Mouse (Mus musculus): ENCODE results near the gene Rab29. TPM values are rescaled to one million over a fixed set of nuclear protein-coding genes. Genes with fewer than 3 reads are reported as not detected.

The Rab29 gene
- polyA plus RNA-seq, 1 experiment from 2014 or later = 7.0 TPM

DNA sequence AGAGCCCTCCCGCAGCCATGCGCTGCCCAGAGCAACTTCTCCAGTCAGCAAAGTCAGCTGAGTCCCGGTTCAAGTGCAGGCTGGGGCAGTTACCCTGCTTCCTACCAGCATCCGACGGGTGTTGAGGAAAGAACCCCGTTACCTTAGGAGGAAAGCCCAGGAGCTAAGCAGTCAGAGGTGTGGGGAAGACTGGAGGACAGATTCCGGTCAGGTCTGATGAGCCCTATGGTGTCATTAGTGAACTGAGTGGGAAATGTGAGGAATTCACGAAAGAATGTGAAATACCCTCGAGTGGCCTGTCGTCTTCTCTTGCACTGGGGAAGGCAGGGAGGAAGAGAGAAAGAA is 894 bp downstream of the Rab29 start:
- Histone ChIP-seq H3K36me3 (replicated peaks) (no peaks in the 10 kb centered on the region), H3K4me1 (peaks cover 7% of the 10 kb centered on the region), H3K27me3 (replicated peaks) (no peaks in the 10 kb centered on the region; the same call in 1 of the 2 replicates), H3K4me3 (peak overlapping the region; percentile 61), H3K9ac (peak overlapping the region; percentile 42; the same call in 1 of the 2 replicates), H3K9me3 (no peaks in the 10 kb centered on the region), H3K4me2 (peak overlapping the region; percentile 86), H3K27ac (no peak overlapping the region)
- 30% methylated on average over 10 of the region's 10 CpGs for WGBS
- 0 out of 2 replicates have a peak, but pooled peaks have one; percentile 12 for ATAC-seq (replicated peaks)

DNA sequence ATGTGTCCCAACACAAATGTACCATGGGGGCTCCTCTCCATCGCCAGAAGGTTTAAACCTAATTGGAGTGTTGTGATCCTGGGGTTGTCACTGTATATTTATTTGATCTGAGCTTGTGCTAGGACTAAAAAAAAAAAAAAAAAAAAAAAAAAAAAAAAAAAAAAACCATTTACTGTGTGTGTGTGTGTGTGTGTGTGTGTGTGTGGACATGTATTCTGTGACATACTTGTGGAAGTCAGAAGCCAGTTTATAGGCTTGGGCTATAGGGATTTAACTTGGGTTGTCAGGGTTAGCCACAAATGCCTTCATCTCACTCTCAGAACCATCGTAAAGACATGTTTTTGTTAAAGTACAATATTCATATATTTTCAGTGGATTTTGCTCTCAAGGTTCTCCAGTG is 2.5 kb downstream of the Rab29 start:
- Histone ChIP-seq H3K4me3 (no peak overlapping the region), H3K9ac (no peak overlapping the region)

DNA sequence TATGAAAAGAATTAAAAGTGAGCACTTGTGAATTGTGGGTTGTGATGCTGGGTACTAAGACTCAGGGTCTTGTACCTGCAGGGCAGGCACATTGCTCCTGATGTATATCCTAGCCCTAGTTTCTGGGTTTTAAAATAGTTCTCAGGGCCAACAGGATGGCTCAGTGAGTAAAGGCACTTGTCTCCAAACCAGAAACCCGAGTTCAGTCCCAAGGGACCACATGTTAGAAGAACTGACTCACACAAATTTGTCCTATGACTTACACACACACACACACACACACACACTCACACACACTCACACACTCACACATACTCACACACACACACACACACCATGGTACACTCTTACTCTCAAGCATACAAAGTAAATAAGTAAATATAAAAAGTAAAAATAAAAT is 5.8 kb downstream of the Rab29 start:
- Histone ChIP-seq H3K4me3 (no peak overlapping the region), H3K36me3 (replicated peaks) (no peaks in the 10 kb centered on the region), H3K9me3 (no peaks in the 10 kb centered on the region), H3K27me3 (replicated peaks) (no peaks in the 10 kb centered on the region; the same call in 1 of the 2 replicates), H3K4me2 (no peak overlapping the region), H3K9ac (no peak overlapping the region), H3K27ac (no peak overlapping the region), H3K4me1 (peaks cover under 1% of the 10 kb centered on the region; the same call in 1 of the 2 replicates)
- ATAC-seq (replicated peaks) = no peak
- 75% methylated on average over 1 of the region's 1 CpGs for WGBS

More for the DNA sequence above, 2.5 kb downstream of the Rab29 start:
- no peak for ATAC-seq (replicated peaks)
- Histone ChIP-seq H3K27me3 (replicated peaks) (no peaks in the 10 kb centered on the region; the same call in 1 of the 2 replicates), H3K27ac (no peak overlapping the region), H3K4me1 (peaks cover 7% of the 10 kb centered on the region), H3K4me2 (no peak overlapping the region), H3K36me3 (replicated peaks) (no peaks in the 10 kb centered on the region), H3K9me3 (no peaks in the 10 kb centered on the region)
- WGBS = 82% methylated on average over 2 of the region's 2 CpGs

DNA sequence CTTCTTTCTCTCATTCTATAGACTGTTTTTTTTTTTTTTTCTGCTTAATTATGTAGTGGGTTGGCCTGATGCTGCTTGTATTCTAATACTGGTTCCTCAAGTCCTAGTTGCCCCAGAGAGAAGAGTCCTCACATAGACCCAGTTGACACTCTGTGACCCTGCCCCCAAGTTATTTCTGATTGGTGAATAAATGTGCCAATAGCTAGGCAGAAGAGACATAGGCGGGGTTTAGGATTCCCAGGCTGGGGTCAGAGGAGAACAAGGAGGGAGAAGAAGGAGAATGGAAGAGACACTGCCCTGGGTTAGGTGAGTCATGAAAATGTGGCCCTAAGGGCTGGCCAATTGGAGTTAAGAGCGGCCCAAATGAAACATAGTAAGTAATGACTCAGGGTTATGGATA is 12.8 kb downstream of the Rab29 start:
- Histone ChIP-seq H3K4me1 (no peaks in the 10 kb centered on the region), H3K4me3 (no peak overlapping the region), H3K27ac (no peak overlapping the region), H3K4me2 (no peak overlapping the region), H3K9me3 (no peaks in the 10 kb centered on the region), H3K27me3 (replicated peaks) (no peaks in the 10 kb centered on the region), H3K9ac (no peak overlapping the region), H3K36me3 (replicated peaks) (no peaks in the 10 kb centered on the region)
- 77% methylated on average over 2 of the region's 2 CpGs for WGBS
- no peak for ATAC-seq (replicated peaks)

DNA sequence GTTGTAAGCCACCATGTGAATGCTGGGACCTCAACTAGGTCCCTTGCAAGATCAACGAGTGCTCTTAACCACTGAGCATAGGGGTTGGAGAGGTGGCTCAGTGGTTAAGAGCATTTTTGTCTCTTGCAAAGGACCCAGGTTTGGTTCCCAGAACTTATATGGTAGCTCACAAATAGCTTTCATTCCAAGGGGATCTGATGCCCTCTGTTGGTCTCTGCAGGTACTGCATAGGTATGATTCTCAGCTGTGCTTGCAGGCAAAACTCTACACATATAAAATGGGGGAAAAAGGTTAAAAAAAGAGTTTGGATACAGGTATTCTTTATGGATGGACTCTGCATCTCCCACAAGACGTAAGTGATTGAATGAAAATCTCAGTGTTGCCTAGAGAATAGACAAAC is 15.8 kb downstream of the Rab29 start:
- H3K36me3 ChIP-seq (replicated peaks) = no peaks in the 10 kb centered on the region
- no peak overlapping the region for H3K9ac ChIP-seq
- no peak for ATAC-seq (replicated peaks)
- no peaks in the 10 kb centered on the region for H3K9me3 ChIP-seq
- WGBS = 69% methylated on average over 2 of the region's 2 CpGs
- H3K4me2 ChIP-seq = no peak overlapping the region
- H3K27ac ChIP-seq = no peak overlapping the region
- H3K27me3 ChIP-seq (replicated peaks) = no peaks in the 10 kb centered on the region
- H3K4me3 ChIP-seq = no peak overlapping the region
- H3K4me1 ChIP-seq = no peaks in the 10 kb centered on the region

DNA sequence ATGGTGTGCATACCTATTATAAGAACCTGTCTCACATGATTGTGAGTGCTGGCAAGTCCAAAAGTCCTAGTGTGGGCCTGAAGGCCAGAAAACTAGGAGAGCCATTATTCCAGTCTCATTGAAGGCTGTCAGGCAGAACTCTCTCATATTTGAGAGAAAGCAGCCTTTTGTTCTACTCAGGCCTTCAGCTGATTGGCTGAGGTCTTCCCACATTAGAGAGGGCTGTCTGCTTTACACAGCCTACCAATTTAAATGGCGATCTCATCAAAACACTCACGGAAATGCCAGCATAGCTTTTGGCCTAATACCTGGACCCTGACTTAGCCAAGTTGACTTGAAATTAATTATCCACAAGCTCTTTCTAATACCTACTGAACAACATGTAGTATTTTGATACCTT is 19.1 kb downstream of the Rab29 start:
- no peak overlapping the region for H3K27ac ChIP-seq
- no peak overlapping the region for H3K9ac ChIP-seq
- H3K36me3 ChIP-seq (replicated peaks) = no peaks in the 10 kb centered on the region
- H3K4me2 ChIP-seq = no peak overlapping the region
- WGBS = 69% methylated on average over 2 of the region's 2 CpGs
- no peak for ATAC-seq (replicated peaks)
- H3K4me1 ChIP-seq = no peaks in the 10 kb centered on the region
- no peaks in the 10 kb centered on the region for H3K9me3 ChIP-seq
- no peaks in the 10 kb centered on the region for H3K27me3 ChIP-seq (replicated peaks)
- no peak overlapping the region for H3K4me3 ChIP-seq

DNA sequence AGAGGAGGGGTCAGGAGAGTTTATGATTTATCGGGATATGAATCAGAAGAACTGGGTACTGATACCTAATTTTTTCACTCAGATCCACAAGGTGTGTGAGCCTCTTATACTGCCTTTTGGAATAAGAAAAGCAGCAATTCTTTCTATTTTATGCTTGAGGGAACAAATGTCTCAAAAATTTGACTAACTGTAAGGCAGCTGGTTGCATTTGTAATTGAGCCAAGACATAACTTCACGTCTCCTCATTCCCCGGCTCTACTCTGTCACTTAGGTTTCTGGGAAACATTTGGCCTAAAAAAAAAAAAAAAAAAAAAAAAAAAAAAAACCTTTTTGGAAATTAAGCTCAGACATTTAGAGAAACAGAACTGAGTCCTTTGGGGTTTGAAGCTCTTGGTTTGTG is 19.6 kb downstream of the Rab29 start:
- Histone ChIP-seq H3K27ac (no peak overlapping the region), H3K4me1 (no peaks in the 10 kb centered on the region), H3K27me3 (replicated peaks) (no peaks in the 10 kb centered on the region), H3K36me3 (replicated peaks) (no peaks in the 10 kb centered on the region), H3K4me3 (no peak overlapping the region), H3K4me2 (no peak overlapping the region), H3K9ac (no peak overlapping the region), H3K9me3 (no peaks in the 10 kb centered on the region)
- WGBS = 82% methylated on average over 3 of the region's 3 CpGs
- no peak for ATAC-seq (replicated peaks)

DNA sequence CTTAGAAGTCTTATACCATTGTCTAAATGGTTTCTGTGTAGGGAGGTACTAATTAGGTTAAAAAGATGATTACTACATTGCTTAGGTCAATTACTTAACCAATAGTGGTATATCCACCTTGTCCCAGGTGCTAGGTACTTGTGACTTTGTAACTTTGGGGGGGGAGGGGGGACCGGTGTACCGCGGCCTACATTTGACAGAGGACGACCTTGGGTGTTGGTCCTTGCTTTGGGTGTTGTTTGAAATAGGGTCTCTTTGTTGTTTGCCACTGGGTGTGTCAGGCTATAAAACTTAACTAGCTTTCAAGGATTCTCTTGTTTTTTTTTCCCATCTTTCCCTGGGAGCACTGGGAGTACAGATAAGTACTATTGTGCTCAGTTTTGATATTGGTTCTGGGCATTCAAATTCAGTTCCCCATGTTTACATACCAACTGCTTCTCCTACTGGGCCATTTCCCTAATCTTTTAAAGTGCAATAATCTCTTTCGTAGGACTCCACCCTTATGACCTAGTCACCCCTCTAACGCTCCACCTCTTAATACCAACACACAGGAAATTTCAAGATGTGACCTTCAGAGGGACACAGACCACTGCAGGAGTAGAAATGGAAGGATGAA is 23.1 kb downstream of the Rab29 start:
- H3K27ac ChIP-seq = no peak overlapping the region
- H3K4me3 ChIP-seq = no peak overlapping the region
- H3K4me2 ChIP-seq = no peak overlapping the region
- no peaks in the 10 kb centered on the region for H3K4me1 ChIP-seq
- H3K36me3 ChIP-seq (replicated peaks) = no peaks in the 10 kb centered on the region
- WGBS = 78% methylated on average over 6 of the region's 6 CpGs
- no peak overlapping the region for H3K9ac ChIP-seq
- H3K9me3 ChIP-seq = no peaks in the 10 kb centered on the region
- no peaks in the 10 kb centered on the region for H3K27me3 ChIP-seq (replicated peaks)
- ATAC-seq (replicated peaks) = no peak

DNA sequence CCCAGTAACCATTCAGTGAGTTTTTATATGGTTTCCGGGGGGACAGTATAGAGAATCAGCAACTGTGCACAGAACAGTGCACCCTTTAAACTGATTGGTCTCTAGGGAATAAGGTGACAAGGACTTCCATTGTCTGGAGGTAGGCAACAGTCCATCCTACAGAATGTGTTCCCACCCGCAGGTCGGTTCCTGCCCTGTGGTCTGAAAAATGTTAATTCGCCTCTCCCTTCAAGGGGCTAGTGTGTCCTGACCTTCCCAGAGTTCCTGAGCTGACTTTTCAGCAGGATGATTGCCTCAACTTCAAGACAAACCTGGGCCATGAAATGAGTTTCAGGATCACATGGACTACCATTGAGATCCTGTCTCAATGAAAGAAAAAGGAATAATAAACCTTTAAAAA is 24.4 kb downstream of the Rab29 start:
- no peak for ATAC-seq (replicated peaks)
- no peak overlapping the region for H3K9ac ChIP-seq
- no peaks in the 10 kb centered on the region for H3K27me3 ChIP-seq (replicated peaks)
- no peaks in the 10 kb centered on the region for H3K4me1 ChIP-seq
- no peak overlapping the region for H3K4me3 ChIP-seq
- WGBS = 70% methylated on average over 4 of the region's 4 CpGs
- no peak overlapping the region for H3K27ac ChIP-seq
- no peak overlapping the region for H3K4me2 ChIP-seq
- no peaks in the 10 kb centered on the region for H3K9me3 ChIP-seq
- no peaks in the 10 kb centered on the region for H3K36me3 ChIP-seq (replicated peaks)

DNA sequence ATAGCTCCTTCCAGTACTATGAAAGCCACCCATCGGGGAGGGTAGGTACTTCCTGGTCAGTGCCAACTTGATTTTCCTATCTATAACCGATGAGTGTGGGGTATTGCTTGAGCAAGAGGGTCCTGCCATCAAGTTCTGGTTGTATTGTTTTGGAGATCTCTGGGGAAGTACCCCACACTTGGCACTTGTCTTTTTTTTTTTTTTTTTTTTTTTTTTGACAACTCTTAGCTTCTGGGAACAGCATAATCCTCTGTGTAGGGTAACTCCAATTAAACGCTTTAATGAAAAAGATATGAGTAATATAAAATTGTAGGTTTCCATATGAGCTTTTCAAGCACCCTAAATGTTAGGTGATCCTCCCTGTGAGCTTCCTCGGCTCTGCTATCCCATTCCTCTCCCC is 35.7 kb downstream of the Rab29 start:
- no peak overlapping the region for H3K4me3 ChIP-seq
- H3K27me3 ChIP-seq (replicated peaks) = no peaks in the 10 kb centered on the region
- WGBS = 94% methylated on average over 4 of the region's 4 CpGs
- no peak overlapping the region for H3K9ac ChIP-seq
- no peak overlapping the region for H3K27ac ChIP-seq
- no peak for ATAC-seq (replicated peaks)
- no peaks in the 10 kb centered on the region for H3K9me3 ChIP-seq
- no peak overlapping the region for H3K4me2 ChIP-seq
- no peaks in the 10 kb centered on the region for H3K4me1 ChIP-seq
- no peaks in the 10 kb centered on the region for H3K36me3 ChIP-seq (replicated peaks)

DNA sequence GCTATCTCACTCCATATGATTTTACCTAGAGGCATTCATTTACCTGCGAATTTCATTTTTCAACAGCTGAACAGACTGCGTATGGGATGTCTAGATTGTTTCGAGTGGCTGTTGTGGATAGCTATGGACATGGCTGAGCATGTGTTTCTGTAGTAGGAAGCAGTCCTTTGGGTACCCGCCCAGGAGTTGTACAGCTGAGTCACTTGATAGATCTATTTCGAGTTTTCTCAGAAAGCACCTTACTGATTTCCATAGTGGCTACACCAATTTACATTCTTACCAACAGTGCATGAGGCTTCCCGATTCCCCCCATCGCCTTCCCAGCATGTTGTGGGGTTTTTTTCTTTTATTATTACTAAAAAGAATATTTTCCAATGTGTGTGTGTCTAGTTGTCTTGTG is 36.2 kb downstream of the Rab29 start:
- Histone ChIP-seq H3K9me3 (no peaks in the 10 kb centered on the region), H3K36me3 (replicated peaks) (no peaks in the 10 kb centered on the region), H3K4me1 (no peaks in the 10 kb centered on the region), H3K4me2 (no peak overlapping the region), H3K9ac (no peak overlapping the region), H3K27me3 (replicated peaks) (no peaks in the 10 kb centered on the region; the same call in 1 of the 2 replicates), H3K4me3 (no peak overlapping the region), H3K27ac (no peak overlapping the region)
- no peak for ATAC-seq (replicated peaks)
- 89% methylated on average over 7 of the region's 7 CpGs for WGBS

DNA sequence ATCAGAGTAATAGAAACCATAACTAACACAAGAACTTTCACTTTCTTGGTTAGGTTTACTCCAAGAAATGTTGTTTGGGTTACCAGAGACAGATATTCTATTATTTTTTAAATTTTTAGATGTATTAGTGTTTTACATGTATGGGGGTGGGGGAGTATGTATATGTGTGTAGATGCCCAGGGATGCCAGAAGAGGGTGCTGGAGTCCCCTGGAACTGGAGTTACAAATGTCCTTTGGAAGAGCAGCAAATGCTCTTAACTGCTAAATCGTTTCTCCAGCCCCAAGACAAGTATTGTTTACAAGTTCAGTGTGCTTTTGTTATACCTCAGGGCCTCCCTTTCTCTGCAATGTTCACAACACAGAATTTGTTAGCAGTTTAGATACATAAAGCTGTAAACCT is 38.5 kb downstream of the Rab29 start:
- Histone ChIP-seq H3K9me3 (no peaks in the 10 kb centered on the region), H3K36me3 (replicated peaks) (no peaks in the 10 kb centered on the region), H3K27me3 (replicated peaks) (no peaks in the 10 kb centered on the region; the same call in 1 of the 2 replicates), H3K9ac (no peak overlapping the region), H3K4me1 (0 out of 2 replicates have a peak, but pooled peaks cover 4% of the 10 kb centered on the region), H3K4me3 (no peak overlapping the region), H3K4me2 (no peak overlapping the region), H3K27ac (no peak overlapping the region)
- 18% methylated on average over 1 of the region's 1 CpGs for WGBS
- ATAC-seq (replicated peaks) = no peak

DNA sequence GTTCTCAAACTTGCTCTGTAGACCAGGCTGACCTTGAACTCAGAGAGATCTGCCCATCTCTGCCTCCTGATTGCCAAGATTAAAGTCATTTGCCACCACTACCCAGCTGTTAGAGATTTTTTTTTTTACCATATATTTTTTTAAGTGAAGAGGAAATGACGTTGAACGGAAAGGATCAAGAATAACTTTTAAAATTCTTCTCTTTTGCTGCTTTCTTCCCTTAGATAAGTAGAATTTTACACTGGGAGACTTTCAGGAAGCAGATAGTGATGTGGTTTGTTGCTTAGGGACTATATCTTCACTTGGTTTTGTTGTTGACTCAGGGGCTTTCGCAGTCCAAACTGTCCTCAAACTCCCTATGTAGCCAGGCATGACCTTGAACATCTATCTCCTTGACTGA is 41.4 kb downstream of the Rab29 start:
- Histone ChIP-seq H3K36me3 (replicated peaks) (no peaks in the 10 kb centered on the region), H3K9ac (no peak overlapping the region), H3K4me3 (no peak overlapping the region), H3K27ac (no peak overlapping the region), H3K9me3 (no peaks in the 10 kb centered on the region), H3K4me2 (no peak overlapping the region), H3K27me3 (replicated peaks) (no peaks in the 10 kb centered on the region; the same call in 1 of the 2 replicates), H3K4me1 (peaks cover 15% of the 10 kb centered on the region)
- 95% methylated on average over 3 of the region's 3 CpGs for WGBS
- no peak for ATAC-seq (replicated peaks)

All from midbrain, embryonic 15.5 days (tissue).